Mouse (Mus musculus) heart, embryonic 15.5 days (tissue): ENCODE measurements at regions not wholly inside any gene's neighbourhood (a gene's known extent, or its start where the extent isn't known, plus 50 kb on each side); places are given as distances from the start of the nearest gene placed in this dataset.
A peak's percentile ranks its signal among the peaks of the same experiment; 100 is the strongest.

Source experiments
- ATAC-seq: fragments of 200-750 bp; cut with Nextera tagmentation; replicated peaks from 2 replicates; pipeline ENCODE4 v1.8.0; 2017; ENCODE audit warnings: low read depth, moderate TSS enrichment; ENCODE audit not compliant: insufficient number of reproducible peaks, insufficient read depth, low FRiP score
- H3K27ac ChIP-seq: fragments of 300-500 bp; sonication (generic); 2 replicates; pipeline ENCODE4 v1.5.1; 2015; ENCODE audit warnings: mild to moderate bottlenecking, inconsistent platforms
- H3K27me3 ChIP-seq: fragments of 300-500 bp; sonication (generic); 2 replicates; pipeline ENCODE4 v1.6.1; 2015; ENCODE audit warnings: inconsistent platforms
- H3K36me3 ChIP-seq: fragments of 300-500 bp; sonication (generic); 2 replicates; pipeline ENCODE4 v1.6.1; 2015; ENCODE audit warnings: mild to moderate bottlenecking, inconsistent platforms
- H3K4me1 ChIP-seq: fragments of 300-500 bp; sonication (generic); replicated peaks from 2 replicates; pipeline ENCODE4 v1.6.1; 2015; ENCODE audit warnings: inconsistent platforms
- H3K4me2 ChIP-seq: fragments of 300-500 bp; sonication (generic); 2 replicates; pipeline ENCODE4 v1.6.1; 2015; ENCODE audit warnings: inconsistent platforms, mild to moderate bottlenecking, moderate library complexity
- H3K4me3 ChIP-seq: fragments of 300-500 bp; sonication (generic); 2 replicates; pipeline ENCODE4 v1.5.1; 2015; ENCODE audit warnings: mild to moderate bottlenecking, inconsistent platforms
- H3K9ac ChIP-seq: fragments of 300-500 bp; sonication (generic); 2 replicates; pipeline ENCODE4 v1.6.1; 2015; ENCODE audit warnings: mild to moderate bottlenecking, inconsistent platforms
- H3K9me3 ChIP-seq: fragments of 300-500 bp; sonication (generic); replicated peaks from 2 replicates; pipeline ENCODE4 v1.6.1; 2016; ENCODE audit warnings: inconsistent platforms
- WGBS: fragments of 180-500 bp; shearing (Covaris S2); methylation state at CpG from one replicate; pipeline ENCODE4 v1.1.7; 2015; ENCODE audit warnings: mixed read lengths; 5-methylcytosine and 5-hydroxymethylcytosine counted together

GRCm38 (mm10) chr8:51032386-51032785 lies 2188.6 kb upstream of the Tenm3 start:
- Histone ChIP-seq H3K36me3 (no peaks in the 10 kb centered on the region), H3K9me3 (no peaks in the 10 kb centered on the region), H3K27ac (no peak overlapping the region), H3K9ac (no peak overlapping the region), H3K4me2 (no peak overlapping the region), H3K4me1 (no peaks in the 10 kb centered on the region), H3K4me3 (no peak overlapping the region), H3K27me3 (no peaks in the 10 kb centered on the region)
- no peak for ATAC-seq
- 36% methylated on average over 3 of the region's 3 CpGs for WGBS

- Histone ChIP-seq H3K36me3 (no peaks in the 10 kb centered on the region), H3K4me3 (no peak overlapping the region), H3K4me1 (no peaks in the 10 kb centered on the region), H3K9ac (no peak overlapping the region), H3K27me3 (no peaks in the 10 kb centered on the region), H3K27ac (no peak overlapping the region), H3K9me3 (no peaks in the 10 kb centered on the region), H3K4me2 (no peak overlapping the region)
- no peak for ATAC-seq
- 81% methylated on average over 3 of the region's 3 CpGs for WGBS
Observed at GRCm38 (mm10) chr8:51010508-51010907, 2166.8 kb upstream of the Tenm3 start.

- Histone ChIP-seq H3K9me3 (no peaks in the 10 kb centered on the region), H3K27ac (no peak overlapping the region), H3K4me1 (no peaks in the 10 kb centered on the region), H3K4me2 (no peak overlapping the region), H3K27me3 (no peaks in the 10 kb centered on the region), H3K9ac (no peak overlapping the region), H3K36me3 (no peaks in the 10 kb centered on the region), H3K4me3 (no peak overlapping the region)
- 48% methylated on average over 4 of the region's 4 CpGs for WGBS
- ATAC-seq, result no peak
Observed at GRCm38 (mm10) chr8:50967386-50967785, 2123.6 kb upstream of the Tenm3 start.

- no peaks in the 10 kb centered on the region for H3K36me3 ChIP-seq
- peaks cover 24% of the 10 kb centered on the region for H3K27me3 ChIP-seq
- peaks cover 12% of the 10 kb centered on the region; the same call in 1 of the 2 replicates for H3K4me1 ChIP-seq
- H3K9me3 ChIP-seq, result no peaks in the 10 kb centered on the region
- WGBS, result 16% methylated on average over 5 of the region's 5 CpGs
- no peak overlapping the region for H3K9ac ChIP-seq
- no peak overlapping the region for H3K4me3 ChIP-seq
- H3K4me2 ChIP-seq, result no peak overlapping the region
- no peak overlapping the region for H3K27ac ChIP-seq
- ATAC-seq, result no peak
Observed at GRCm38 (mm10) chr8:50917540-50917939, 2073.8 kb upstream of the Tenm3 start.

- 3% methylated on average over 8 of the region's 8 CpGs for WGBS
Observed at GRCm38 (mm10) chr8:50916733-50917113, 2073.0 kb upstream of the Tenm3 start.

GRCm38 (mm10) chr8:50915876-50916732 lies 2072.4 kb upstream of the Tenm3 start:
- Histone ChIP-seq H3K4me3 (peak overlapping the region; percentile 61), H3K9me3 (no peaks in the 10 kb centered on the region), H3K27ac (no peak overlapping the region), H3K4me2 (peak overlapping the region; percentile 98), H3K4me1 (peaks cover 12% of the 10 kb centered on the region; the same call in 1 of the 2 replicates), H3K9ac (peak overlapping the region; percentile 25; the same call in 1 of the 2 replicates), H3K27me3 (peaks cover 24% of the 10 kb centered on the region), H3K36me3 (no peaks in the 10 kb centered on the region)
- WGBS, result under 1% methylated on average over 53 of the region's 56 CpGs
- peak; percentile 27; the same call in 1 of the 2 replicates for ATAC-seq

More at GRCm38 (mm10) chr8:50916733-50917113, 2073.0 kb upstream of the Tenm3 start:
- Histone ChIP-seq H3K27ac (no peak overlapping the region), H3K9me3 (no peaks in the 10 kb centered on the region), H3K27me3 (peaks cover 24% of the 10 kb centered on the region), H3K4me2 (peak overlapping the region; percentile 98), H3K4me3 (peak overlapping the region; percentile 61), H3K36me3 (no peaks in the 10 kb centered on the region), H3K9ac (no peak overlapping the region), H3K4me1 (peaks cover 12% of the 10 kb centered on the region; the same call in 1 of the 2 replicates)
- ATAC-seq, result no peak

GRCm38 (mm10) chr8:50915259-50915875 lies 2071.6 kb upstream of the Tenm3 start:
- Histone ChIP-seq H3K4me1 (peaks cover 12% of the 10 kb centered on the region; the same call in 1 of the 2 replicates), H3K27ac (no peak overlapping the region), H3K27me3 (peaks cover 24% of the 10 kb centered on the region), H3K4me3 (peak overlapping the region; percentile 61), H3K36me3 (no peaks in the 10 kb centered on the region), H3K9me3 (no peaks in the 10 kb centered on the region), H3K4me2 (peak overlapping the region; percentile 98), H3K9ac (peak overlapping the region; percentile 32; the same call in 1 of the 2 replicates)
- under 1% methylated on average over 22 of the region's 22 CpGs for WGBS
- no peak for ATAC-seq

GRCm38 (mm10) chr8:50914615-50915014 lies 2070.9 kb upstream of the Tenm3 start:
- no peak for ATAC-seq
- Histone ChIP-seq H3K36me3 (no peaks in the 10 kb centered on the region), H3K9ac (no peak overlapping the region), H3K9me3 (no peaks in the 10 kb centered on the region), H3K4me2 (peak overlapping the region; percentile 98), H3K27me3 (peaks cover 24% of the 10 kb centered on the region), H3K4me3 (peak overlapping the region; percentile 61), H3K4me1 (peaks cover 12% of the 10 kb centered on the region; the same call in 1 of the 2 replicates), H3K27ac (no peak overlapping the region)
- 18% methylated on average over 7 of the region's 7 CpGs for WGBS

GRCm38 (mm10) chr8:50878198-50878597 lies 2034.4 kb upstream of the Tenm3 start:
- Histone ChIP-seq H3K36me3 (no peaks in the 10 kb centered on the region), H3K27me3 (no peaks in the 10 kb centered on the region), H3K4me1 (no peaks in the 10 kb centered on the region), H3K4me2 (no peak overlapping the region), H3K4me3 (no peak overlapping the region), H3K27ac (no peak overlapping the region), H3K9ac (no peak overlapping the region), H3K9me3 (no peaks in the 10 kb centered on the region)
- WGBS, result 78% methylated on average over 5 of the region's 5 CpGs
- no peak for ATAC-seq
